Mouse (Mus musculus) cortical plate, adult 2 months (tissue): ENCODE data around the gene S100a6.

Experiments used
- CTCF ChIP-seq: fragments of 200-500 bp; IDR thresholded peaks from 2 replicates; pipeline ENCODE4 v1.5.1; 2011; ENCODE audit warnings: mild to moderate bottlenecking, control low read depth, low read length; ENCODE audit not compliant: insufficient read depth; ENCODE audit errors: extremely low read depth
- POLR2A ChIP-seq: fragments of 200-500 bp; IDR thresholded peaks from 2 replicates; pipeline ENCODE4 v1.6.1; 2011; ENCODE audit warnings: mild to moderate bottlenecking, low read length, control low read depth; ENCODE audit not compliant: insufficient read depth; ENCODE audit errors: extremely low read depth

DNA sequence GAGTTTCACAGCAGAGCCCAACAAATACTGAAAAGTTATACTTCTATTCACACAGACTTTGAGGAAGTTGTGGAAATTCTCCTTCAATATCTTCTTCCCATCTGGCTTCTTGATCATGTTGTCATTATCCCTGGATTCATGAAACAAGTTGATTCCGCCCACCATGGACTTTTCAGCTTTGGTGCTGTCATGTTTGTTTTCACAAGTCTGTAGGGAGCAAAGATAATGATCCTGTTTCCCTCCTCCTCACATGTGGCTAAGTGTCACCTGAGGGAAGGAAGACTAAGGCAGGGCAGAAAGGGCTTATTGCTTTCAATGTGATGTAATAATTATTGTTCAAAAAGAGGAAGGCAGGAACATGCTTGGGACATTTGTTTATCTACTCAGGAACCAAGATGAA is 34.6 kb downstream of the S100a6 start:
- TF ChIP-seq POLR2A, result no peak
- no peak for TF ChIP-seq CTCF
